Mouse (Mus musculus): ENCODE results near the gene Vmn1r45.
"Not testable (repeated sequence)": the region's sequence is repeated elsewhere in the genome, so short reads cannot be mapped to it uniquely, and the experiment has no call there.

The Vmn1r45 gene

GRCm38 (mm10) chr6:89940498-89940897 lies at the start of gene Vmn1r45:
Gene Vmn1r45, minus strand, starts transcription at chr6:89940598.
- DNase-seq (ENCODE audit: low spot score), result not testable (repeated sequence)

- no peak for DNase-seq (ENCODE audit: low spot score)
Measured at GRCm38 (mm10) chr6:89985989-89986388, 45.6 kb upstream of the Vmn1r45 start.

- no peak for DNase-seq (ENCODE audit: low spot score)
Measured at GRCm38 (mm10) chr6:89969013-89969412, 28.6 kb upstream of the Vmn1r45 start, which contains the start of gene Vmn1r46. Gene Vmn1r46, plus strand, starts transcription at chr6:89969313.

- DNase-seq (ENCODE audit: low spot score), result no peak
Measured at GRCm38 (mm10) chr6:89966341-89966740, 25.9 kb upstream of the Vmn1r45 start.

DNA sequence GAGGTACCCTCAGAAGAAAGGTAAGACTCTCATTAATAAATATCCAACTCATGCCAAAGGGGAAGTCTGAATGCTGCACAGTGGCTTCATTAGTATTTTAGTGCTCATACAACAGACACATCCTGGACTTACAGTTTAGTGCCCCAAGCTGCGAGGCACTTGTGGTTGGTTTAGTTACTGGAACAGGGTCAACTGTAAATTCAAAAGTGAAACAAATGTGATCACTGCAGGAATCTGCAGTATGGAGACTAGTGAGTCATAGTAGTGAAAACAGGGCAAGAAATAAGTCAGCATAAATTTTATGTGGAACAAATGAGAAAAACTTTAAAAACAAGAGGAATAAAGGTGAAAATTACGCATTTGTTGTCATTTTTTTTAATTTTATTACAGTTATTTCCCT lies 13.2 kb upstream of the Vmn1r45 start:
- no peak for DNase-seq (ENCODE audit: low spot score)

DNA sequence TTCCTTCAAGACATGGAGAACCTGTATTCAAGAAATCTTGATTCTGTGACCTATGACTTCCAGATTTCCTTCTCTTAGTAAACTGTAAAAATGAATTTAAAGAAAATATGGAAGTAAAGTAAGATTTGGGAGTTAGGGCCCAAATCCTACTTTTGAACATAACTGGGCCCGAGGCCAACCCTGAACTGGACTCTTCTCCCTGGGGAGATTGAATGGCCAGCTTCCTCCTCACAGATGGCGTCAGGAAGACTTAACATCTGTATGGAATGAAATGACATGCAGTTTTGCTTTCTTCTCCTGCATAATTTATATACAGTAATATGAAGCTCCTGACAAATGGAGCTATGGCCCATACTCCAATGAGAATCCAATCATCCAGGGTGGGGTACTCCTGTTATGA lies 528 bp upstream of the Vmn1r45 start:
- no peak for DNase-seq (ENCODE audit: low spot score)

- DNase-seq (ENCODE audit: low spot score), result no peak
Measured at GRCm38 (mm10) chr6:89883812-89884211, 56.6 kb downstream of the Vmn1r45 start.

- DNase-seq (ENCODE audit: low spot score), result no peak
Measured at GRCm38 (mm10) chr6:89883360-89883759, 57.0 kb downstream of the Vmn1r45 start, which contains the start of gene Vmn1r44. Gene Vmn1r44, plus strand, starts transcription at chr6:89883660.

Measured in spleen, adult 12 weeks (tissue).